Mouse (Mus musculus) MEL (cell line): Measurements from ENCODE around the gene Gm960. TPM values are rescaled to one million over a fixed set of nuclear protein-coding genes. Genes with fewer than 3 reads are reported as not detected.

Experiments
- DNase-seq: peaks from one replicate; pipeline ENCODE4 v3.0.0; 2011; ENCODE audit warnings: low read depth, low spot score
- H3K27ac ChIP-seq: 2 replicates; pipeline ENCODE4 v1.5.1; 2012; ENCODE audit warnings: low read depth, mild to moderate bottlenecking, control low read depth, low read length, moderate library complexity; ENCODE audit not compliant: control insufficient read depth
- H3K27me3 ChIP-seq, 2 experiments: fragments of 150-350 bp in 1 of 2; sonication (generic) in 1 of 2; 2 replicates each; pipeline ENCODE4 v1.6.1; 2012; ENCODE audit warnings: low read length in 2 of 2, mild to moderate bottlenecking in 2 of 2, improper control_type of control experiment in 1 of 2, moderate library complexity in 1 of 2; ENCODE audit not compliant: insufficient read depth in 2 of 2, control insufficient read depth in 1 of 2
- H3K36me3 ChIP-seq, 2 experiments: 2 replicates each; pipeline ENCODE4 v1.6.1; 2012 to 2014; ENCODE audit warnings: low read length in 2 of 2, improper control_type of control experiment in 1 of 2, inconsistent platforms in 1 of 2, mild to moderate bottlenecking in 1 of 2; ENCODE audit not compliant: insufficient read depth in 2 of 2, control insufficient read depth in 1 of 2
- H3K4me1 ChIP-seq, 2 experiments: fragments of 150-350 bp in 1 of 2; sonication (generic) in 1 of 2; 2 replicates each; pipeline ENCODE4 v1.6.1; 2012; ENCODE audit warnings: low read length in 2 of 2, improper control_type of control experiment in 1 of 2, mild to moderate bottlenecking in 1 of 2; ENCODE audit not compliant: insufficient read depth in 2 of 2, control insufficient read depth in 1 of 2
- H3K4me3 ChIP-seq, 2 experiments: fragments of 150-350 bp in 1 of 2; sonication (generic) in 1 of 2; 2 replicates each; pipeline ENCODE4 v1.5.1; 2012; ENCODE audit warnings: low read depth in 2 of 2, low read length in 2 of 2, mild to moderate bottlenecking in 2 of 2, moderate library complexity in 2 of 2, control low read depth in 1 of 2, improper control_type of control experiment in 1 of 2; ENCODE audit not compliant: control insufficient read depth in 1 of 2, insufficient read depth in 1 of 2
- H3K79me2 ChIP-seq: 2 replicates; pipeline ENCODE4 v1.6.1; 2012; ENCODE audit warnings: mild to moderate bottlenecking, low read length, moderate library complexity; ENCODE audit not compliant: control insufficient read depth, poor library complexity, insufficient read depth
- H3K9ac ChIP-seq: 2 replicates; pipeline ENCODE4 v1.6.1; 2012; ENCODE audit warnings: low read depth, mild to moderate bottlenecking, control low read depth, low read length, moderate library complexity; ENCODE audit not compliant: control insufficient read depth, poor library complexity, severe bottlenecking
- H3K9me3 ChIP-seq: fragments of 150-350 bp; sonication (generic); replicated peaks from 2 replicates; pipeline ENCODE4 v1.6.1; 2012; ENCODE audit warnings: mild to moderate bottlenecking, low read length, improper control_type of control experiment, moderate library complexity; ENCODE audit not compliant: insufficient read depth
- ELF1 ChIP-seq: IDR thresholded peaks from 2 replicates; pipeline ENCODE4 v1.6.1; 2014; ENCODE audit warnings: low read depth, mild to moderate bottlenecking, inconsistent platforms, low read length, improper control_type of control experiment, moderate library complexity
- ETS1 ChIP-seq: IDR thresholded peaks from 2 replicates; pipeline ENCODE4 v1.6.1; 2012; ENCODE audit warnings: low read depth, mild to moderate bottlenecking, inconsistent platforms, low read length, improper control_type of control experiment, moderate library complexity
- JUND ChIP-seq: IDR thresholded peaks from 2 replicates; pipeline ENCODE4 v1.6.1; 2011; ENCODE audit warnings: low read depth, mild to moderate bottlenecking, improper control_type of control experiment, low read length
- MAZ ChIP-seq: IDR thresholded peaks from 2 replicates; pipeline ENCODE4 v1.6.1; 2012; ENCODE audit warnings: low read depth, mild to moderate bottlenecking, inconsistent platforms, low read length, improper control_type of control experiment
- MEF2A ChIP-seq: IDR thresholded peaks from 2 replicates; pipeline ENCODE4 v1.6.1; 2014; ENCODE audit warnings: low read depth, mild to moderate bottlenecking, inconsistent platforms, low read length, improper control_type of control experiment; ENCODE audit not compliant: poor library complexity, insufficient replicate concordance, severe bottlenecking; ENCODE audit errors: extremely low read depth
- MYC ChIP-seq: IDR thresholded peaks from 2 replicates; pipeline ENCODE4 v1.6.1; 2011; ENCODE audit warnings: low read depth, mild to moderate bottlenecking, low read length, improper control_type of control experiment, moderate library complexity
- POLR2A ChIP-seq, 2 experiments: IDR thresholded peaks; 2 replicates each; pipeline ENCODE4 v1.6.1; 2011 to 2012; ENCODE audit warnings: low read length in 2 of 2, mild to moderate bottlenecking in 2 of 2, control low read depth in 1 of 2, improper control_type of control experiment in 1 of 2, low read depth in 1 of 2, moderate library complexity in 1 of 2; ENCODE audit not compliant: control insufficient read depth in 1 of 2, insufficient read depth in 1 of 2, poor library complexity in 1 of 2
- RCOR1 ChIP-seq: IDR thresholded peaks from 2 replicates; pipeline ENCODE4 v1.6.1; 2012; ENCODE audit warnings: low read depth, mild to moderate bottlenecking, inconsistent platforms, low read length, improper control_type of control experiment
- SIN3A ChIP-seq: IDR thresholded peaks from 2 replicates; pipeline ENCODE4 v1.6.1; 2012; ENCODE audit warnings: low read length, improper control_type of control experiment, inconsistent platforms
- SMC3 ChIP-seq: IDR thresholded peaks from 2 replicates; pipeline ENCODE4 v1.6.1; 2011; ENCODE audit warnings: low read depth, low read length, improper control_type of control experiment
- TAL1 ChIP-seq: IDR thresholded peaks from 2 replicates; pipeline ENCODE4 v1.6.1; 2012; ENCODE audit warnings: mild to moderate bottlenecking, inconsistent platforms, low read length, moderate library complexity, mixed read lengths
- TBP ChIP-seq: IDR thresholded peaks from 2 replicates; pipeline ENCODE4 v1.8.0; 2011; ENCODE audit warnings: low read depth, low read length, improper control_type of control experiment
- TCF12 ChIP-seq: IDR thresholded peaks from 2 replicates; pipeline ENCODE4 v1.6.1; 2014; ENCODE audit warnings: low read depth, mild to moderate bottlenecking, inconsistent platforms, low read length, improper control_type of control experiment, moderate library complexity
- USF1 ChIP-seq: IDR thresholded peaks from 2 replicates; pipeline ENCODE4 v1.6.1; 2014; ENCODE audit warnings: low read depth, mild to moderate bottlenecking, inconsistent platforms, low read length, improper control_type of control experiment, moderate library complexity
- USF2 ChIP-seq, 2 experiments: IDR thresholded peaks; 2 replicates each; pipeline ENCODE4 v1.6.1; 2011 to 2012; ENCODE audit warnings: improper control_type of control experiment in 2 of 2, low read length in 2 of 2, borderline replicate concordance in 1 of 2, inconsistent platforms in 1 of 2, low read depth in 1 of 2, mild to moderate bottlenecking in 1 of 2; ENCODE audit not compliant: insufficient read depth in 1 of 2
- ZKSCAN1 ChIP-seq: IDR thresholded peaks from 2 replicates; pipeline ENCODE4 v1.6.1; 2012; ENCODE audit warnings: low read depth, mild to moderate bottlenecking, inconsistent platforms, low read length, improper control_type of control experiment, moderate library complexity
- ZMIZ1 ChIP-seq: IDR thresholded peaks from 2 replicates; pipeline ENCODE4 v1.6.1; 2012; ENCODE audit warnings: low read depth, mild to moderate bottlenecking, inconsistent platforms, low read length, improper control_type of control experiment, moderate library complexity
- polyA plus RNA-seq, 2 experiments: library from polyadenylated mRNA; stranded (reverse) in 1 of 2; unstranded in 1 of 2; fragments of >175 nt in 1 of 2; fragments of >200 nt in 1 of 2; gene quantifications; 2 replicates each; pipeline versions ENCODE4 v1.2.1 to v1.2.4; 2012; ENCODE audit warnings: low replicate concordance in 2 of 2, low read depth in 1 of 2; ENCODE audit not compliant: insufficient read length in 2 of 2, insufficient read depth in 1 of 2, missing spikeins in 1 of 2
- total RNA-seq: library from RNA; depleted of rRNA; stranded (reverse); fragments of 300-350 nt; gene quantifications from 2 replicates; pipeline ENCODE4 v1.2.3, GENCODE M21; 2012

The Gm960 gene
- total and polyA plus RNA-seq, 3 experiments = 2.1 to 2.3 TPM; not detected in 1

DNA sequence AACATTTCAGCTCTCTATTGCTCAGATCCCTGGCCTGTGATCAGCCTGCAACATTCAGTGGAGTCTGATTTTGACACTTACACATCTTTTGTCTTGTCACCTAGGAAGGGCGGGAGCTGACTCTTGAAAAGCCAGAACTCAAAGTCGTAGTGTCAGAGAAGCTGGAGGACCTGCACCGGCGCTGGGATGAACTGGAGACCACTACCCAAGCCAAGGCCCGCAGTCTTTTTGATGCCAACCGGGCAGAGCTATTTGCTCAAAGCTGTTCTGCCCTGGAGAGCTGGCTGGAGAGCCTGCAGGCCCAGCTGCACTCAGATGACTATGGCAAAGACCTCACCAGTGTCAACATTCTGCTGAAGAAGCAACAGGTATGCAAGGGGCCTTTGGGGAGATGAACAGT, 43.8 kb upstream of the Gm960 start:
- H3K27me3 ChIP-seq = no peaks in the 10 kb centered on the region
- TF ChIP-seq ZMIZ1 (no peak), JUND (no peak)
- H3K36me3 ChIP-seq = no peaks in the 10 kb centered on the region
- no peak for DNase-seq
- no peak overlapping the region for H3K9ac ChIP-seq
- H3K4me1 ChIP-seq = no peaks in the 10 kb centered on the region
- H3K79me2 ChIP-seq = no peaks in the 10 kb centered on the region
- H3K27ac ChIP-seq = no peak overlapping the region
- H3K4me3 ChIP-seq = no peak overlapping the region
- H3K9me3 ChIP-seq = no peaks in the 10 kb centered on the region

DNA sequence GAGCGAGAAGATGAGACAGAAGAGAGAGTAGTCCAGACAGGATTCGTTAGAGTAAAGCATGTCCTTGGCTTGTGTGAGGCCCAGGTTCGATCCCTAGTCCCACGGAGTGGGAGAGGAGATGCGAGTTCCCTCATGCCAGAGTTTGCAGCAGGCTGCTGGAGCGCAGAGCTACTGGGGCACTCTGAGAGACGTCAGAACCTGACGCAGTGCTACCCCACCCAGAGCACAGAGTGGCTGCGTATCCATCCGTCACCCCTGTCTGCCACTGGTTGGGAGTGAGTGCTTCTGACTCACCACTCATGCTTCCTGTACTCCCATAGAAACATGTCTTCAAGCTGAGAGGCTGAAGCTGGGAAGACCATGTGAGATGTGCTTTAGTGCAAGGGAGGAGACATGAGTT, 43.0 kb upstream of the Gm960 start:
- DNase-seq = no peak
- Histone ChIP-seq H3K27ac (no peak overlapping the region), H3K79me2 (no peaks in the 10 kb centered on the region), H3K4me3 (no peak overlapping the region), H3K9me3 (no peaks in the 10 kb centered on the region), H3K36me3 (no peaks in the 10 kb centered on the region), H3K9ac (no peak overlapping the region), H3K4me1 (no peaks in the 10 kb centered on the region), H3K27me3 (no peaks in the 10 kb centered on the region)
- TF ChIP-seq TCF12 = no peak
- TF ChIP-seq SIN3A = no peak
- TF ChIP-seq TAL1 = no peak
- TF ChIP-seq ZMIZ1 = no peak
- TF ChIP-seq USF2 (IDR thresholded peaks at IDR 0.05; ENCODE audit: borderline replicate concordance in 1 of 2, insufficient read depth in 1 of 2, low read depth in 1 of 2, low read length in 2 of 2) = no peak
- no peak for TF ChIP-seq JUND
- no peak for TF ChIP-seq ETS1
- no peak for TF ChIP-seq MEF2A
- no peak for TF ChIP-seq RCOR1
- no peak for TF ChIP-seq TBP
- no peak for TF ChIP-seq ELF1
- TF ChIP-seq USF1 = no peak
- no peak for TF ChIP-seq MYC
- no peak for TF ChIP-seq ZKSCAN1

DNA sequence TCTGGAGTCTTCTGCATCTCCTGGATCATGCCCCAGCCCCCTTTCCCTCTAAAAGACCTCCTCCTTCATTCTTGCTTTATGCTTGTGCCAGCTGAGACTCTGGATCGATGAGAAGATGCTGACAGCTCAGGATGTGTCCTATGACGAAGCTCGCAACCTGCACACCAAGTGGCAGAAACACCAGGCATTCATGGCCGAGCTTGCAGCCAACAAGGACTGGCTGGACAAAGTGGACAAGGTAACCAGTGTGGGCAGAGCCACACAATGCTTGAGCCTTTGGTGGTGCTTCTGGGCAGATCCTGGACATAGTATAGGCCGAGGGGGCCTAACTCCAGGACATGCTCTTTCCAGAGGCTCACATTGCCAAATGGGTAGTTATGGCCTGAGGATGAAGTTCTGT, 41.3 kb upstream of the Gm960 start:
- H3K4me1 ChIP-seq = no peaks in the 10 kb centered on the region
- H3K9me3 ChIP-seq = no peaks in the 10 kb centered on the region
- no peaks in the 10 kb centered on the region for H3K79me2 ChIP-seq
- no peak overlapping the region for H3K4me3 ChIP-seq
- no peak for DNase-seq
- no peak for TF ChIP-seq POLR2A (IDR thresholded peaks at IDR 0.05; ENCODE audit: control insufficient read depth in 1 of 2, insufficient read depth in 1 of 2, low read depth in 1 of 2, low read length in 2 of 2, poor library complexity in 1 of 2)
- no peak for TF ChIP-seq MAZ
- TF ChIP-seq SIN3A = no peak
- TF ChIP-seq SMC3 = no peak
- no peak for TF ChIP-seq JUND
- H3K27ac ChIP-seq = no peak overlapping the region
- no peaks in the 10 kb centered on the region for H3K36me3 ChIP-seq
- no peaks in the 10 kb centered on the region for H3K27me3 ChIP-seq
- H3K9ac ChIP-seq = no peak overlapping the region
